Mouse (Mus musculus): ENCODE results near the gene Krt36. TPM values are rescaled to one million over a fixed set of nuclear protein-coding genes. Genes with fewer than 3 reads are reported as not detected.

The Krt36 gene
- 0.25 and 0.50 TPM in 2 replicates for polyA plus RNA-seq (2012; rRNA removed)

- H3K4me3 ChIP-seq (replicated peaks; ENCODE audit: extremely low read depth, low read depth, low read length) = no peak within 1 kb of the TSS
- DNase-seq = no peak
- TF ChIP-seq CTCF (IDR thresholded peaks at IDR 0.05; ENCODE audit: insufficient read depth, low read length) (no peak), POLR2A (IDR thresholded peaks at IDR 0.05; ENCODE audit: borderline replicate concordance, extremely low read depth, low read depth, low read length) (no peak)
- 81% methylated on average over 6 of the region's 6 CpGs for WGBS
- H3K4me1 ChIP-seq (ENCODE audit: control insufficient read depth, insufficient read depth, low read length) = no peaks in the 10 kb centered on the region
Observed at GRCm38 (mm10) chr11:100105576-100106122, at the start of gene Krt36. TSS of gene Krt36 (minus strand) at chr11:100105626.

GRCm38 (mm10) chr11:100148615-100149330 lies 43.3 kb upstream of the Krt36 start, which contains the start of gene Krt19:
TSS of gene Krt19 (minus strand) at chr11:100148665.
- Histone ChIP-seq H3K4me1 (ENCODE audit: control insufficient read depth, insufficient read depth, low read length) (no peaks in the 10 kb centered on the region), H3K4me3 (replicated peaks; ENCODE audit: extremely low read depth, low read depth, low read length) (no peak within 1 kb of the TSS)
- WGBS = 38% methylated on average over 9 of the region's 9 CpGs
- no peak for DNase-seq
- TF ChIP-seq POLR2A (IDR thresholded peaks at IDR 0.05; ENCODE audit: borderline replicate concordance, extremely low read depth, low read depth, low read length) = no peak

DNA sequence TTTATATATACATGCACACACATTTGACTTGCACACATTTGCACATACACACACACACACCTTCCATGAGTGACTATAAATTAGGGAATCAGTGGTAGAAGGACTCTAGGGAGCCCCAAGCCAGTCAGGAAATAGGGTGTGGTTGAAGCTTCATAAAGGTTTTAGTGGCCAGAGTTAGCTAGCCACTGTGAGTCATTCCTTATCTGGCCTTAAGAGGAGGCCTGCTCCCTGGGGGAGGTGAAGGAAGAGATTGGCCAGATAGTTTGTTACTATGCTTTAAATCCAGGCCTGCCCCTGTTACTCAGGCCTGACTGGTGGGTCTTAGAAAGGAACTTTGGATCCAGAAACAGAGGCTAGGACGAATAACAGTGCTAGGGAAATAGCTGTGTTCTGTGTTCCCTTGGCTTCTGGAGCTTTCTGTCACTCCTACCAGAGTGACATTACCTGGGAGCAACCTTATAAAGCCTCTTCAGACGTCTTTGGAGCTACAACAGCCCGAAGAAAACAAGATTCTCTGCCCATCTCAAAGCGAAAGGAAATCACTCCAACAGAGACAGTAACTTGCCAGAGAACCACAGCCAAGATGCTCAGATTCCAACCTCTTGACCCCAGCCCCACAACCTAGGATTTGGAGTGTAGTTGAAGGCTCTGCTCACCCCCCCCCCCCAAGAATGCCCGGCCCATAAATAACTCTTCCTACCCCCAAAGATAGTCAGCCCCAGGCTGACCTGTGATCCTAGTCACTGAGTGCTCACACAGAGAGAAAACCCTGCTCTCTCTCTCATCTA lies 42.3 kb upstream of the Krt36 start:
- no peak overlapping the region for H3K4me3 ChIP-seq (replicated peaks; ENCODE audit: extremely low read depth, low read depth, low read length)
- H3K4me1 ChIP-seq (ENCODE audit: control insufficient read depth, insufficient read depth, low read length) = no peaks in the 10 kb centered on the region
- no peak for DNase-seq
- WGBS = 55% methylated on average over 5 of the region's 5 CpGs
- TF ChIP-seq CTCF (IDR thresholded peaks at IDR 0.05; ENCODE audit: insufficient read depth, low read length) = no peak
- no peak for TF ChIP-seq POLR2A (IDR thresholded peaks at IDR 0.05; ENCODE audit: borderline replicate concordance, extremely low read depth, low read depth, low read length)

- WGBS = 3% methylated on average over 13 of the region's 13 CpGs
- peak; percentile 93; the same call in 1 of the 2 replicates for TF ChIP-seq POLR2A (IDR thresholded peaks at IDR 0.05; ENCODE audit: borderline replicate concordance, extremely low read depth, low read depth, low read length)
- no peak for TF ChIP-seq CTCF (IDR thresholded peaks at IDR 0.05; ENCODE audit: insufficient read depth, low read length)
- peak; percentile 78 for DNase-seq
- no peaks in the 10 kb centered on the region for H3K4me1 ChIP-seq (ENCODE audit: control insufficient read depth, insufficient read depth, low read length)
- peak overlapping the region; percentile 78 for H3K4me3 ChIP-seq (replicated peaks; ENCODE audit: extremely low read depth, low read depth, low read length)
Observed at GRCm38 (mm10) chr11:100145858-100146560, 40.6 kb upstream of the Krt36 start.

DNA sequence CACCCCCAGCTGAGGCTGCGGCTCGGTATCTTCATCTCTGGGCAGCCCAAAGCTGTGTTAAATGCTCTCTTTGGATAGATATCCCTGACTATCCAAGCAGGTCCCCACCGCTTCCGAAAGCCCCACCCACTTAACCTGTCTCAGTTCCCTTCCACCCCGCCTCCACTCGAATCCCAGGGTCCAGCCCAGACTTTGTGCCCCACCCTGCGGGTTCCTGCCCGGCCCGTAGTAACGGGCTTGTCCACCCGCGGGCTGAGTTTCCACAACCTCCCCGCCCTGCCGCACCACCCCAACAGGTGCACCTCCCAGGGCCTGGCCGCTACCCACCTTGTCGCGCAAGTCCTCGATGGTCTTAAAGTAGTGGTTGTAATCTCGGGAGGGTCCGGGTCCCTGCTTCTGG lies 39.7 kb upstream of the Krt36 start:
- TF ChIP-seq CTCF (IDR thresholded peaks at IDR 0.05; ENCODE audit: insufficient read depth, low read length) (no peak), POLR2A (IDR thresholded peaks at IDR 0.05; ENCODE audit: borderline replicate concordance, extremely low read depth, low read depth, low read length) (peak; percentile 24; the same call in 1 of the 2 replicates)
- DNase-seq = peak; percentile 75
- Histone ChIP-seq H3K4me1 (ENCODE audit: control insufficient read depth, insufficient read depth, low read length) (no peaks in the 10 kb centered on the region), H3K4me3 (replicated peaks; ENCODE audit: extremely low read depth, low read depth, low read length) (peak overlapping the region; percentile 78)
- 3% methylated on average over 20 of the region's 20 CpGs for WGBS

DNA sequence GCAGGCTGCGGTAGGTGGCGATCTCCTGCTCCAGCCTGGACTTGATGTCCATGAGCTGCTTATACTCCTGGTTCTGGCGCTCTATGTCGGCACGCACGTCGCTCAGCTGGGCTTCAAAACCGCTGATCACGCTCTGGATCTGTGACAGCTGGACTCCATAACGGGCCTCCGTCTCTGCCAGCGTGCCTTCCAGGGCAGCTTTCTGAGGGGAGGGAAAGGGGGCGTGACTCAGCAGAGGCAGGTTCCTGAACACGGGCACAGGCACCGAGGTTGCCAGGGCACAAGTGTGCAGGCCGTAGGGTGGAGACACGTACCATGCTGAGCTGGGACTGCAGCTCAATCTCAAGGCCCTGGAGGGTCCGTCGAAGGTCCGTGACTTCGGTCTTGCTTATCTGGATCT lies 35.5 kb upstream of the Krt36 start:
- TF ChIP-seq POLR2A (IDR thresholded peaks at IDR 0.05; ENCODE audit: borderline replicate concordance, extremely low read depth, low read depth, low read length) (no peak), CTCF (IDR thresholded peaks at IDR 0.05; ENCODE audit: insufficient read depth, low read length) (no peak)
- no peak overlapping the region for H3K4me3 ChIP-seq (replicated peaks; ENCODE audit: extremely low read depth, low read depth, low read length)
- no peak for DNase-seq
- 74% methylated on average over 21 of the region's 21 CpGs for WGBS
- no peaks in the 10 kb centered on the region for H3K4me1 ChIP-seq (ENCODE audit: control insufficient read depth, insufficient read depth, low read length)

GRCm38 (mm10) chr11:100139391-100139790 lies 34.0 kb upstream of the Krt36 start:
- 63% methylated on average over 2 of the region's 2 CpGs for WGBS
- Histone ChIP-seq H3K4me1 (ENCODE audit: control insufficient read depth, insufficient read depth, low read length) (no peaks in the 10 kb centered on the region), H3K4me3 (replicated peaks; ENCODE audit: extremely low read depth, low read depth, low read length) (no peak overlapping the region)
- no peak for TF ChIP-seq POLR2A (IDR thresholded peaks at IDR 0.05; ENCODE audit: borderline replicate concordance, extremely low read depth, low read depth, low read length)
- DNase-seq = no peak

- WGBS = 74% methylated on average over 7 of the region's 7 CpGs
- Histone ChIP-seq H3K4me3 (replicated peaks; ENCODE audit: extremely low read depth, low read depth, low read length) (no peak overlapping the region), H3K4me1 (ENCODE audit: control insufficient read depth, insufficient read depth, low read length) (no peaks in the 10 kb centered on the region)
- TF ChIP-seq CTCF (IDR thresholded peaks at IDR 0.05; ENCODE audit: insufficient read depth, low read length) (no peak), POLR2A (IDR thresholded peaks at IDR 0.05; ENCODE audit: borderline replicate concordance, extremely low read depth, low read depth, low read length) (no peak)
- no peak for DNase-seq
Observed at GRCm38 (mm10) chr11:100138809-100139208, 33.4 kb upstream of the Krt36 start.

DNA sequence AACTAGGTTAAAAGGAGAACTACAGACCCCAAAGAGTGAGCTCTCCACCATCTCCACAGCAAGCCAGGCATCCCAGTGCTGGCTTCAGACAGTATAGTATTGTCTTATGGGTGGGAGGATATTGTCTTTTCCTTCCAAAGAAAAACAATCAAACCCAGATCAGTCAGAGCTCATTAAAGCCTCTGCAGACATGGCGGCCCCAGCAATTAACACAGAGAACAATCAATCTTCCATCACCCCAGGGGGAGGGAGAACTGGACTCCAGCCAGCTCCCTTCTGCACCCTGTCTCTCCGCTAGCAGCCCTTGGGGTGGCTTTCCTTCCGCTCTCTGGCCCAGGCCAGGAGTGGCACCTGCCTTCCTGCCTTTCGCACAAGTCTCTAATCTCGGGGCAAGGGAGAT lies 32.3 kb upstream of the Krt36 start:
- no peaks in the 10 kb centered on the region for H3K4me1 ChIP-seq (ENCODE audit: control insufficient read depth, insufficient read depth, low read length)
- 44% methylated on average over 5 of the region's 5 CpGs for WGBS
- H3K4me3 ChIP-seq (replicated peaks; ENCODE audit: extremely low read depth, low read depth, low read length) = no peak overlapping the region
- no peak for TF ChIP-seq CTCF (IDR thresholded peaks at IDR 0.05; ENCODE audit: insufficient read depth, low read length)
- no peak for TF ChIP-seq POLR2A (IDR thresholded peaks at IDR 0.05; ENCODE audit: borderline replicate concordance, extremely low read depth, low read depth, low read length)
- no peak for DNase-seq

Data from lung, adult 2 months (tissue).